Mouse (Mus musculus) testis, postnatal 14 days (tissue): ENCODE results near the gene 5830473C10Rik.

ENCODE experiments used
- DNase-seq: peaks from one replicate; pipeline ENCODE4 v3.0.0; 2021; ENCODE audit warnings: low spot score

The 5830473C10Rik gene

DNA sequence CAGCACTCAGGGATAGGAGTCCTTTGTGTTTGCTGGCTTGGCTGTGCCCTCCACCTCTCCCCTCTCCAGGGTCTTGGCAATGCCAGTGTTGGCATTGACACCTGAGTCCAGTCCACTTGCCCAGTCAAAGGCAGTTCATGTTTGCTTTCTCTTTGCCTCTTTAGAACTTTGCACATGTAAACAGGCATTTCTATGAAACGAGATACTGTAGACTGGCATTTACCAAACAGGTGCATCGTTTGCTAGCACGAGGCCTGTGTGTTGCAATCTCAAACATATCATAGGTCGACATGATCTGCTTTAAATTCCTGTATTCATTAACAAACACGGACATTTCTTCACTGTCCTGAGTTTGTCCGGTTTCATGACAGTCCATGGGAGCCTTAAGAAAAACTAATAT lies at the start of gene 5830473C10Rik:
5830473C10Rik (plus strand) TSS at position 365 of the 400 bp plus-strand sequence.
- DNase-seq, result no peak

DNA sequence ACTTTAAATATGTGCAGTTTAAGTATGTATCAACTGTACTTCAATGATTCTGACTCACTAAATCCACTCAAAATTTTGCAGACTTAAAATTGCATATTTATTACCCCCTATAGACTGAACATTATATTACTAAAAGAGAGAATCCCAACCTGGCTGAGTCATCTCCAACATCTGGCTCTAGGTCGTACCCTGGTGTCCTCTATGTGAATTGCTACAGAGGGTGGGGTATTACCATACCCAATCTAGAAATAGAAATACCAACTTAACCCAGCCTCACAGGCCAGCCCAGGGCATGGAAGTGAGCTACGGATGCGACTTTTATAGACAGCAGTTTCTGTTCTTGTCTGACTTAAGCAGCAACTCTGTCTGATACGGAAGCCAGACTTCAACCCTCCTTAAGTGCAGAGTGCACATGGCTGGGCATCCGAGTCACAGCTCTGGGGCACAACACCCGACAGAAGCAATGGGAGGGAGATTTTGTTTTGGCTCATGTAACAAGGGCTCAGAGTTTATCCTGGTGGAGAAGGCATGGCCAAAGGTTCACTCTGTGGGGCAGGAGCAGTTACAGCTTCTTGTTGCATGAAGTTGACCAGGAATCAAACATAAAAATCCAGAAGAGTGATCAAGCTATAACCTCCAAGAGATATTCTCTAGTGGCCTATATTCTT lies 48.5 kb upstream of the 5830473C10Rik start:
- no peak for DNase-seq

DNA sequence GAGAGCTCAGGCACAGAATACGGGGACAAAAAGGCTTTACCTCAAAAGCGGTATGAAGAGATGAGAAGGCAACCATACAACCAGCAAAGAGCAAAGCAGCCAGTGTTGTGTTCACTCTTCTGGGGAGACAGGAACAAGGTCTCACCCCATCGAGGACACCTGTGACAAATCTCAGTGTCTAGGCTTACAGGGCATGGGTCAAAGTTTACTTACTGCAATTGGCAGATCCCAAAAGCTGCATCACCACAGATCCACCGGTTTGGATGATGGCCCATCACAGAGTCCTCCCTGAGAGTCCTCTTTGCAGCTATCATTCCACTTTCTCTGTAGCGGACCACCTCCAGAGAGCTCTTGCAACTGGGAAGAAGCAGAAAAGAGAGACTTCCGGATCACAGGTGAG lies 45.3 kb upstream of the 5830473C10Rik start:
- DNase-seq, result no peak

DNA sequence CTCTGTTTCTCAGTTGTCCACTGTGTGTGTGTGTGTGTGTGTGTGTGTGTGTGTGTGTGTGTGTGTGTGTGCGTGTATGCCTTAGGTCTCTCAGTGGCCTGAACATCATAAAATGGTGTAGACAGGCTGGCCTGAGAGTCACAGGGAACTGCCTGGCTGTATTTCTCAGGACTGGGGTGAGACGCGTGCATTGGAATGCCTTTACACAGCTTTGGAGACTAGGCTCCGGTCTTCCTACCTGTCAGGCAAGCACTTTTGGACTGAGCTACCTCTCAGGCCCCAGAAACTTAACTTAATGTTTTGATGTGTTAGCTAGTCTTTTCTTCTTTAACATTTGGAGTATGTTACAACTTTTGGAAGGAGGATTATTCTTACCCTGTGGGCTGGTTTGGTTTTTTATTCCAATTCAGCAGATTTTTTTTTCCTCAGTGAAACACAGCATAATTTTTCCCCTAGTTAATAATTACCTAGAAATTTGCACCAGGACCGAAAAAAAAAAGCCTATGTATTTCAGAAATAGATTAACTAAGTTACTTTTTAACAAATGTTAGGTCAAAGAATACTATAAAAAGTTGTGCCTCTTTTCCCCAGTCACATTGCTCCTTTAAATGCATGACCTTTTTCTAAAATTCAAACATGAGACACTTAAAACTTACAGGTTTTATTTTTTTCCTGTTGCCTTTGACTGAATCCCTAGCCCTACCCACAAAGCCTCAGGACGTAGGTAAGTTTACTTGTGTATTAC lies 42.4 kb upstream of the 5830473C10Rik start, which contains the start of gene Afm:
Afm (plus strand) TSS at position 577 of the 745 bp plus-strand sequence.
- DNase-seq, result no peak

DNA sequence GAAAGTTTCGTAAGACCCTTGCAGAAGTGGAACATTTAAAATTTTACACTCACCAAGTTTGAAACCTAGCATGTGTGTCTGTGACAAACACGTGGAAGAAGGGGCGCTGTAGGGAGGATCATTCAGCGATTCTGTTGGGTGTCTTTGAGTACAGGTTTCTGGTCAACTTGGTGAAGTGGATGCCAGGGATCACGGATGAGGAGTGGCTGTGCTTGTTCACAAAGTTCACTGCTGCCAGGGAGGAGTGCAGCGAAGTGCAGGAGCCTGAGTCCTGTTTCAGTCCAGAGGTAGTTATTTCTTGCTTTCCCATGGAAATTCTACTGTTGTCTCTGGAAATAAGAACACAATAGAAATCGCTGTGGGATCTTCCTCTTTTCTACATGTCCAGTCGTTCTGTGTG lies 9.7 kb upstream of the 5830473C10Rik start:
- no peak for DNase-seq

DNA sequence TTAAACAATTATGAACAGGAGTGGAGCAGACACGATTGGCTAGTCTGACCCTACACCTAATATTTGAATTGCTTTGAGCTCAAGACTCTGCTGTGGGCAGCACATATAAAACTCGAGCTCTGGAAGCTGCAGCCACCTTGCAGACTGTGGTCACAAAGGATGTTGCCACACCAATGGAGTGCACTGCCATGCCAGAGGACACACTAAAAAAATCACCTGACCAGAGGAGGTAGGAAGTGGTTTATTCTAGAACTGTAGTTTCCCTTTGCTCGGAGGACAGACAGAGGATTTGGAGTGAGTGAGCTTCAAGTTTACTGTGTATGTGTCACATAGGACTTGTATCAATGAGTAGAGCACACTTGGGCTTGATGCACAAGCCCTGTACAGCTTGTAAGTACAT lies 4.9 kb upstream of the 5830473C10Rik start:
- DNase-seq, result no peak

DNA sequence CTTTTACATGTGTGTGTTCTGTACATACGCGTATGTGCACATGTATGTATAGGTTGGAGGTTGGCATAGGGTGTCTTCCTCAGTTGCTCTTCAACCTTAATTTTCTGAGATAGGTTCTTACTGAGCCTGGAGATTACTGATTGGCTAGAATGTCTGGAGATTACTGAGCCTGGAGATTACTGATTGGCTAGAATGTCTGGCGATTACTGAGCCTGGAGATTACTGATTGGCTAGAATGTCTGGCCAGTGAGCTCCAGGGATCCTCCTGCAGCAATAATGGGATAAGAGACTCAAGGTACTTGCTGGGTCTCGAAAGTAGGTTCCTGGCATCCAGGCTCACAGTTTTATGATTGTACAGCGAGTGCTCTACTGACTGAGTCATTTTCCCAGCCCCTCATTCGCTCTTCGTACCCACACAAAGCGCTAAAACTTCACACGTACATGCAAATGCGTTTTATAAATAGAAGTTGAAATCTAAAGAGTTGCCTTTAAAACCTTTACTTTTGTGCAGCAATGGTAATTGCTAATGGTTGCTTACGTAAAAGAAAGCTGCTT lies 891 bp downstream of the 5830473C10Rik start:
- no peak for DNase-seq

DNA sequence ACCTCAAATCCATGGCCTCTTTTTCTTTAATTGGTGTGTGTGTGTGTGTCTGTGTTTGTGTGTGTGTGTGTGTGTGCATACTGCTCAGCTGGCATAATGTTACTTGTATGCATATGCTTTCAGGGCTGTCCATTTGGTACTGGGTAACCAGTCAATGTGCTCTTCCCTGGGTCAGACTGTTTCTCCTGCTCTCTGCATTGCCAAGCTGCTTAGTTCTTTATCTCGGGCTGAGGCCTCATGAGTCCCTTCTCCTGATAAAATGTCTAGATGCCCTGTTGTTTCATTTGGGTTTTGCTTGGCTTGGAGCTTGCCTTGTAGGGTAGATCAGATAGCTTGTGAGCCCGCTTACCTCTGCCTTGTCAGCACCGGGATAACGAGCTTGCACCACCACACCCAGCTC lies 2.0 kb downstream of the 5830473C10Rik start:
- DNase-seq, result no peak

DNA sequence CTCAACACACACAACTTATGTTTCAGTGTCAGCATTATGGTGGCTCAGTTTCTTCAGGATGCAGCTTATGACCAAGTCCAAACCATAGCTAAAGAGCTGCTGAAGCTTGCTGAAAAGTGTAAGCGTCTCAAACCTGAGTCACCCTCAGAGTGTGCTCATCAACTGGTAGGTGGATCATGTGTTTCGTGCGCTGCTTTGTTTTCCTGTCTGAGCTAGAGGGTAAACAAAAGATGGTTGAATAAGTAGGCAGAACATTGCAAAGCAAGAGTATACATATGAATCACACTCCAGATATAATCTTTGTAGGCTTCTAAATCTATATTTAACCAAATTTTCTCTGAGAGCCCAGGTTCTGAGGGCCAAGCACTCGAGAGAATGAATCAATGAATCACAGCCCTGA lies 3.3 kb downstream of the 5830473C10Rik start:
- no peak for DNase-seq

DNA sequence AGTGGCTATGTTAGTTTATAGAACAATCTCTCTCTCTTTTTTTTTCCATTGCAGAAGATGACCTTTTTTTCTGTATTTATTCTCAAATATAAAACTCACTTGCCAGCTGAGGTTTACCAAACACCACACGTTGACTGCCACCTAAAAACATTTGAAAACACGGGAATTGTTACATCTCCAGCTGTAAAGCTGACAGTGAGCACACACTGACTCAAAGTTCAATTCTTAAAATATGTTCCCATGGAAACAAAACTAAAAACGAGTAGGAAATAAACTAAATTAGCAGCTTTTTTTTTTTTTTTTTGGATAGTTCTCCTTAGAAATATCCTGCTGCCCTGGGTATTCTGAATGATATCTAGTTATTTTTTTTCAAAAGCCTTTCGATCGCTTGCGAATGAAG lies 4.3 kb downstream of the 5830473C10Rik start:
- DNase-seq, result no peak

DNA sequence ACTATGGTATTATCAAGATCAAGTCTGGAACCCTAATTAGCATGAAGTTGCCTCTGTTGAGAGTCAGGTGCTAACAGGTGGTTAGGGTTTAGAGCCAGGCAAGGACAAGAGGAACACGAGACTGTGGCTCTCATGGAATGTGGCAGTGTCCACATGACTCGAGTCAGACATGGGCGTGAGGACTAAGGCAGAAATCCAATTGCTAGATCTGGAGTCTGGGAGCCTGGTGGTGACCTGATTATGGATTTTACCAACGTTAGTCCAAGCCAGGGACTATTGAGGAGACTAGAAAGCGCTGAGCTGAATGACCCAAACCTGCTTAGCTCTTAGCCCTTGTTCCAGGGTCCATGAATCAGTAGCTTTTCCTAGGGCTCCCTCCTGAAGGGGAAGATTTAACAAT lies 6.9 kb downstream of the 5830473C10Rik start:
- no peak for DNase-seq

DNA sequence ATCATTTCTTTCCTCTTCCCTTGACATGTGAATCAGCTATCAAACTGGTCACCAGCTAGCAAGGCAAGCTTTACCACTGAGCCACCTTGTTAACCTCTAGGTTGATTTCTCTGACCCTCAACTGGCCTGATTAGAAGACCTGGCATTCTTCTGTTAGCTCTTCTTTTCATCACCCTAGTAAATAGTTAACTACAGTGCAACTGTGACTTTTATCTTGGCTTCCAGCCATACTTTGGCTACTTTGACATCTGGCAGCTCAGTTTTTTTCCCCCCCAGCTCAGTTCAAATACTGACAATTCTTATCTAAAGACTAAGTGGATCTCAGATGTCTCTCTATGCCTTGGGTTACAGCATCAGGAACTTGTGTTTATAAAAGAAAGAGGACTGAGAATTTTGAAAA lies 7.4 kb downstream of the 5830473C10Rik start:
- no peak for DNase-seq

DNA sequence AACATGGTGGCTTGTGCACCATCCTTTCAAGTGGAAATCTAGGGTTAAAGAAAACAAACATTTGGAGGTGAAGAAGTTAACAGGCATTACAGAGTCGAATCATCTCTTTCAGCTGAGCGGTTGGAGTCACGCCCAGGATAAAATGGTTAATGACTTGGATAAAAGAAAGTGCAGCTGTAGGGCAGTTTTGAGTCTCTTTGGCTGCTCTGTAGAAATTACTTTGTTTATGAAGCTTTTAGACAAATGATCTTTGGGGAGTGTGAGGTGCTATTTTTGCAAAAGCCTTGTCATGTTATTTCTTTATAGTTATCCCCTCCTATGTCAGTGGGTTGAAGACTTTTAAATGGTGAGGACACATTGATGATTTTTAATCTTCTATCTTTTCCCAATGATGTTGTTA lies 10.3 kb downstream of the 5830473C10Rik start:
- DNase-seq, result no peak

DNA sequence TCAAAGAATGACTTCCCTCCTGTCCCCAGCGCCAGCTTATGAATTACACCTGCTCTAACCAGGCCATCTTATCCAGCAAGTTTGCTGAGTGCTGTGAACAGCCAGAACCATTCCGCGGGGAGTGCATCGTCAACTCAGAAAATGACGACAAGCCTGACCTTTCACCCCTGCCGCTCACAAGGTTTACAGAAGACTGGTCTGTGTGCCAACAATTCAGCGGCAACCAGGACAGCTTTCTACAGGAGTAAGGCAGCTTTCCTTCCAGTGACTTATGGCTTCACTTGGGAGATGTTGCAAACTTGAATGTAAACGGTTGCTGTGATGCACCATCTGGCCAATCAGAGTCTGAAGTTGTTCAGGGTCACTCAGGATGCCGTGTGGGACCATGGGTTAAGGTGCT lies 16.8 kb downstream of the 5830473C10Rik start:
- DNase-seq, result no peak

DNA sequence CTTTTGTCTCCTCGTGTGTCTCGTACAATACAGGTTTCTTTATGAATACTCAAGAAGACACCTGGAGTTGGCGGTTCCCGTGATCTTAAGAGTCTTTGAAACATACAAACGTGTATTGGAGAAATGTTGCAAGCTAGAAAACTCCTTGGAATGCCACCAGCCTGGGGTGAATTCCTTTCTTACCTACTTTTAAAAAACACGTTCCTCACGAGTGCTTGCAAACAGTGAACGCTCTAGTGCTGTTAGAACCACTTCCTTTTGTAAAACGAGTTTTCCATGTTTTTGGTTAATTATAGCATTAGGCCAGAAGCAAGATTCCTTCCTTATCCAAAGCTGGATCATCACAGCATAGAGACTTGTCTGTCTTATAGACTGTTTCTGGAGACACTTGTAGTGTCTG lies 18.6 kb downstream of the 5830473C10Rik start:
- DNase-seq, result no peak

DNA sequence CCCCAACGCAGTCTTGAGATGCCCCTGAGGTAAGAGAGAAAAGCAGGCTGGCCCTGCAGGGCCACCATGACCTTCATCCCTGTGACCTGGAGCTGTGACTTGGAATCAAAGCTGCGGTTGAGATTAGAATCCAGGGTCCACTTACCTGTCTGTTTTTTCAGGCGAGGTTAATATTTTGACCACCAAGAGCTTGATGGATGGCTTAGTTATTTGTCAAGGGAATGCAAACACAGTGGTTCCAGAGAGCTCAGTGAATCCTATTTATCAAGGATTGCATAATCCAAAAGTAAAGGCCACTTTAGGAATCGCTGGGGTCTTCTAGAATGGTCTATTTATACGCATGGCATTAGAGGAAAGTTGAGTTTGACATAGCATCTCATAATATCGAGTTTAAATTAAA lies 21.3 kb downstream of the 5830473C10Rik start:
- no peak for DNase-seq

DNA sequence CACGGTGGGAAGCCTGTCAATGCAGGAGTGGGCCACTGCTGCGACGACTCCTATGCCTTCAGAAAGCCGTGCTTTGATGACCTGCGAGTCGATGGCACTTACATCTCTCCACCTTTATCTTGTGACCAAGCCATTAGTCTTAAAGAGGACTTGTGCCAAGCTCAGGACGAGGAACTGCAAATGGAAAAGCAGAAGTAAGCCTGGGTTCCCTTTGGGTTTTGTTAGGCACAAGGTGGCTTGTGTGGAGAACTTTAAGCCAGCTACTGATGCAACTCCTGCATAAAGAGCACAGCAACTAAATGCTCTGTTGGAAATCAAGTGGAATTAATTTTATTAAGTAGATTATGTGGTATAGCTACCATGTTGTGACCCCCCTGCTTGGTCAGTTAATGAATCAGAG lies 23.9 kb downstream of the 5830473C10Rik start:
- DNase-seq, result no peak

DNA sequence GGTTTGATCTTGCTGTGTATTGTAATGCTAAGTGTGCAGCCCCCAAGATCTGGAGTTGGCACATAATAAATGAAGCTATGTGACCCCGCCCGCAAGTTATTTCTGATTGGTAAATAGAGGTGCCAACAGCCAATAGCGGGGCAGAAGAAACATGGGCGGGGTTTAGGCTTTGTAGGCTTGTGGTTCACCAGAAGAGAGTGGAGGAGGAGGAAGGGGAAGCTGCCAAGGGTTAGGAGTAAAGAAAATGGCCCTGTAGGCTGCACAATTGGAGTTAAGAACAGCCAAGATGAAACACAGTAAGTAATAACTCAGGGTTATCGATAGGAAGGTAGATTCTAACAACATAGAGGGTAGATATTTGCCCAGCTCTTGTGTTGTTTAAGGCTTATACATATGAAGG lies 25.6 kb downstream of the 5830473C10Rik start:
- no peak for DNase-seq

DNA sequence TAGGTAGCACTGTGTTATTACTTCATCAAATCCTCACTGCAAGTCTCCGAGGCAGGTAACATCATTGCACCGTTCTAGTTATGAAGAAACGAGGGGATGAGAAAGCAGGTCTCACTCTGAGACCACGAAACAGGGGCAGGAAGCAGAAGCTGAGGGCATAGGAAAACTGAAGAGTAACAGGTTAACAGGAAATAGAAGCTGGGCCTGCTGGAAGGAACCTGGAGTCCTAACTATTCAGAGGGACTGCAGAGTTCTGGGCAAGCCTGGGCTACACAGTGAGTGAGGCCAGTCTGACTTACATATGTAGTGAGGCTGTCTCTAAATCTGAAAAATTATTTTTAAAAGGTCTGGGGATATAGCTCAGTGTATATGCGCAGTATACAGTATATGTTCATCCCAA lies 27.2 kb downstream of the 5830473C10Rik start:
- DNase-seq, result no peak

DNA sequence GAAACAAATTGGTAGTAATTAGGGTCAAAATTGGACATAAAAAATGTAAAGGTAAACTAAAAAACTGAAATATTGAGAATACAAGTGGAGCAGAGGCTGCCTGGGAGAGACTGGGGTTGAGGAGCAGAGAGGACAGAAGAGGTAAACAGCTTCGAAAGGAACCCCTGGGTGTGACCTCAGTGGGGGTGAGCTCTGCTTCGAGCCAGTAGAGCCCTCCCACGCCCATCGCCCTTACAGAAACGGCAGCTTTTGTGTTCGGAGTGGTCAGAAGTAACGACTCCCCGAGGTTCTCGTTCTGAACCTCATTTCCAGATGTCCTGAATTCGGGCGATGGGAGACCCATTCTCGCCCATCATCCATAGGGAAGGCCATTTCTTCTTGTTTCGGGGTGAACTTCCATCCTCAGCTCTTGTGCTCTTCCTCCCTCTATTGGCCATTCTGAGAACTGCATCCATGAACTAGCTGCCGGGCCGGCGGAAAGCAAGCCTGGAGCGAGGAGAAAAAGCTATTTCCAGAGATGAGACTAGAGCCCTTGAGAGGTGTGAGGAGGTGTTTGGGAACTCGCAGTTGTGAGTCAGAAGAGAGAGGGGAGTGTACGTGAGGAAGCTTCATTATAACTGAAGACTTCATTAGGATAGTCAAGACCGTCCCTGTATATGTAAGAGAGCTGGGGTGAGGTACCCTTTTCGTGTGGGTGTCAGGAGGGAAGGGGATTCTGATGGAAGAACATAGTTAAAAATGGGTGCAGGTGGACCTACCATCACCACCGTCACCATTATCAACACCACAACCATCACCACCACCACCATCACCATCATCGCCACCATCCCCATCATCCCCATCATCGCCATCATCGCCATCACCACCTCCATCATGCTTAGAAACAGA lies 28.0 kb downstream of the 5830473C10Rik start:
- DNase-seq, result peak; percentile 59

DNA sequence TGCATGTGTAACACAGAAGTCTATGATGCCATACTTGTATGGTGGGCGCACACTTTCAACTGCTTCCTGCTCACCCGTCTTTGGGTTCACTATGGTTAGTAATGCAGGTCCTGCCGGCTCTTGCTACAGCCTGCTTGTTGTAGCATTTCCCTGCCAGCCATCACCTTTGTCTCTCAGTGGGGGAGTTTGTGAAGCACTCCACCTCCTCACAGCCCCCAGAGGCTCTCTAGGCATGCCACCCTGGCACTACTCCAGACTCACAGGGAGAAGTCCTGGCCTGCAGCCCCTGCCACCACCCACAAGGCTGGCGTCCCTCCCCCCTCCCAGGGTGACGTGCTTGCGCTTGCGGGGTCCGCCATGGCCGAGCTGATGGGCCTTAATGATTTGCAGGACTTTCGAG lies 29.8 kb downstream of the 5830473C10Rik start:
- DNase-seq, result no peak

DNA sequence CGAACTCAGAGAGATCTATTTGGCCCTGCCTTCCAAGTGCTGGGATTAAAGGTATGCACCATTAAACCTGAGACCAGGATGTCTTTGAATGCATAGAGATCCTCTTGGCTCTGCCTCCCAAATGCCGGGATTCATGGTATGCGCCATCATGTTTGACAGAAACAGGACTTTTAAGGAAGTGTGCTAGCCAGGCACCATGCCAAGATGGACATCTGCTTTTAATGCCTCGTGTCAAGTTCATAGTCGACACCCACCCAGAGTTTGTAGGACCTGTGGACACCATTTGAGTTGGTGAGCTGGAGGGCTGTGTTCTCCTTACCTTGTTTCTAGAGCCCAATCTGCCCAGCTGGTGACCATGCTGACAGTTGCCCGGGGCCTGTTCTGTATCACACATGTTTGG lies 31.0 kb downstream of the 5830473C10Rik start:
- no peak for DNase-seq
